Mouse (Mus musculus) forebrain, embryonic 13.5 days (tissue): ENCODE measurements around the gene Rpa2. TPM values are rescaled to one million over a fixed set of nuclear protein-coding genes. Genes with fewer than 3 reads are reported as not detected.

Source experiments
- ATAC-seq: fragments of 200-750 bp; cut with Nextera tagmentation; 2 replicates; pipeline ENCODE4 v1.8.0; 2017
- H3K27ac ChIP-seq: fragments of 300-500 bp; sonication (generic); 2 replicates; pipeline ENCODE4 v1.5.1; 2015; ENCODE audit warnings: inconsistent platforms, mild to moderate bottlenecking, moderate library complexity
- H3K27me3 ChIP-seq: fragments of 300-500 bp; sonication (generic); 2 replicates; pipeline ENCODE4 v1.6.1; 2015; ENCODE audit warnings: mild to moderate bottlenecking, inconsistent platforms
- H3K36me3 ChIP-seq: fragments of 300-500 bp; sonication (generic); 2 replicates; pipeline ENCODE4 v1.6.1; 2015; ENCODE audit warnings: mild to moderate bottlenecking, inconsistent platforms; ENCODE audit not compliant: poor library complexity, severe bottlenecking
- H3K4me1 ChIP-seq: fragments of 300-500 bp; sonication (generic); 2 replicates; pipeline ENCODE4 v1.6.1; 2015; ENCODE audit warnings: inconsistent platforms
- H3K4me2 ChIP-seq: fragments of 300-500 bp; sonication (generic); 2 replicates; pipeline ENCODE4 v1.6.1; 2015; ENCODE audit warnings: inconsistent platforms, mild to moderate bottlenecking, moderate library complexity
- H3K4me3 ChIP-seq: fragments of 300-500 bp; sonication (generic); 2 replicates; pipeline ENCODE4 v1.5.1; 2015; ENCODE audit warnings: mild to moderate bottlenecking, inconsistent platforms
- H3K9ac ChIP-seq: fragments of 300-500 bp; sonication (generic); 2 replicates; pipeline ENCODE4 v1.6.1; 2015; ENCODE audit warnings: mild to moderate bottlenecking, inconsistent platforms
- H3K9me3 ChIP-seq: fragments of 300-500 bp; sonication (generic); replicated peaks from 2 replicates; pipeline ENCODE4 v1.6.1; 2016; ENCODE audit warnings: inconsistent platforms
- WGBS: fragments of 180-500 bp; shearing (Covaris S2); methylation state at CpG from one replicate; pipeline ENCODE4 v1.1.7; 2015; 5-methylcytosine and 5-hydroxymethylcytosine counted together
- polyA plus RNA-seq: library from polyadenylated mRNA; unstranded; fragments of >200 nt; fragmentation: Nextera tagmentation; extraction: Ambion mirVana; gene quantifications from 2 replicates; pipeline ENCODE4 v1.2.1, GENCODE M21; 2015

Rpa2 gene
- polyA plus RNA-seq, 1 experiment from 2014 or later, result 114 TPM

DNA sequence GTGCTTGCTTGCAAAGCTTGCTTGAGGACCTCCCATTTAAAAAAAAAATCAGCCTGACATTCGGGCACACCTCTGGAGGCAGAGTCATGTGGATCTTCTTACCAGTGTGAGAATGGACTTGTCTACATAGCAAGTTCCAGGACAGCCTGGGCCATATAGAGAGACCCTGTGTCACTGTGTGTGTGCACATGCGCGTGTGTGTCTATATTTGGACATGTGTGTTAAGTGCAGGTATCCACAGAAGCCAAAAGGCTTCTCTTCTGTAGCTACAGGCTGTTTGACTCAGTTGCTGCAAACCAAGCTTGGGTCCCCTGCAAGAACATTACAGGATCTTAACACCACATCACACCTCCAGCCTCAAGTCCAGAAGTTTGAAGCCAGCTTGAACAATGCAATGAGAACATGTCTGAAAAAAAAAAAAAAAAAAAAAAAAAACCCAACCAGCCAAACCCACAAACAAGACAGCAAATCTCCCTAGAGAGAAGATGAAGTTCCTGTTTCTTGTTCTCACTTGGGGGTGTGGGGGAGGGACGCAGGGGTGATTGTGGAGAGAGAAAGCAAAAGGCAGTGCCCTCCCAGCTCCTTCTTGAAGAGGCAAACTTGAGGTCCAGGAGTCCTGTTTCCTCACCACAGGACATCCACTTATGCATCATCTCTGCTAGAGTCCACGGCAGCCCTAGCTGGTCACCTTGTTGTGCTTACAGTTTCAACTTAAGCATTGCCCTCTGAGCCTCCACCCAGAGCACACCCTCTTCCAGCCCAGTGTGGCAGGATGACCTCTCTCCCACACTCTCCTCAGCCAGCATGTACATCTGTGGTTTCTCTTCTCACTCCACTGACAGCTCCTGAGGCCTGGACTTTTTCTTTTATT lies 39.9 kb downstream of the Rpa2 start:
- H3K9me3 ChIP-seq, result peaks cover 6% of the 10 kb centered on the region
- no peak overlapping the region for H3K4me3 ChIP-seq
- no peaks in the 10 kb centered on the region for H3K27me3 ChIP-seq
- no peak overlapping the region for H3K9ac ChIP-seq
- H3K4me1 ChIP-seq, result no peaks in the 10 kb centered on the region
- no peak overlapping the region for H3K27ac ChIP-seq
- WGBS, result 82% methylated on average over 5 of the region's 5 CpGs
- no peak overlapping the region for H3K4me2 ChIP-seq
- ATAC-seq, result no peak
- no peaks in the 10 kb centered on the region for H3K36me3 ChIP-seq

DNA sequence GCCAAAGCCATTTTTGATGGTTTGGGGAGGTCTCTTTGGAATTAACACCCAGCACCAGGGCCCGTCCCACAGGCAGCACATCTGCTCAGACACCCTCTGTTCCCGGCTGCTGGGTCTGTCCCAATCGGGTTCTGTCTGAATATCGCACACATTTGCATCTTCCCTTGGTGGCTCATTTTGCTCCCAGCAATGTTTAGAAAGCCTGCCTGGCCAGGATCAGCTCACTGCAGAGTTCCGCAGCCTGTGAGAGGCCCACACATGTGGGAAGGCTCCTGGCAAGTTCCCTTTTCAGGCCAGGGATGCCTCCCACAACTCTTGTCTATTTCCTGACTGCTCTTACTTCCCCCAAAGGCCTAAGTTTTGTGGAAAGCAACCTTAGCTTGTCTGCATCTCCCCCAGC lies 41.5 kb downstream of the Rpa2 start:
- 95% methylated on average over 5 of the region's 5 CpGs for WGBS
- no peak overlapping the region for H3K27ac ChIP-seq
- ATAC-seq, result no peak
- H3K9me3 ChIP-seq, result peaks cover 6% of the 10 kb centered on the region
- no peak overlapping the region for H3K4me2 ChIP-seq
- H3K4me3 ChIP-seq, result no peak overlapping the region
- H3K36me3 ChIP-seq, result no peaks in the 10 kb centered on the region
- H3K27me3 ChIP-seq, result no peaks in the 10 kb centered on the region
- H3K9ac ChIP-seq, result no peak overlapping the region
- no peaks in the 10 kb centered on the region for H3K4me1 ChIP-seq

DNA sequence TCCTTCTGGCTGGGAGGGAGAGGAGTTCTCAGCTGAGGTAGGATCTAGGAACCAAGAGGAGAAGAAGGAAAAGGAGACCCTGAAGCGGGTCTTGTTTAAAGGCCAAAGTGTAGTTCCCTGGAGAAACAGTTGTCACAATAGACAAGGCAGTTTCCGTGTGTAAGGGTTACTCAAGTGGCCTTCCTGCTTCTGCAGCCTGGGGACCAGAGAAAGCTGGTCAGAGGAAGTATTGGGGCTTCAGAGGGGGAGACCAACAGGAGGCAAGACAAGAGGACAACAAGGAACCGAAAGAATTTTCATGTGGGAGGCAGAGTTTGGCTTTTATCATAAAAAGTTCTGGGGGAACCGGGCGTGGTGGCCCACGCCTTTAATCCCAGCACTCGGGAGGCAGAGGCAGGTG lies 48.3 kb downstream of the Rpa2 start:
- no peak overlapping the region for H3K27ac ChIP-seq
- H3K4me2 ChIP-seq, result no peak overlapping the region
- H3K4me3 ChIP-seq, result no peak overlapping the region
- H3K27me3 ChIP-seq, result no peaks in the 10 kb centered on the region
- H3K36me3 ChIP-seq, result no peaks in the 10 kb centered on the region
- no peaks in the 10 kb centered on the region for H3K4me1 ChIP-seq
- peaks cover 13% of the 10 kb centered on the region for H3K9me3 ChIP-seq
- no peak overlapping the region for H3K9ac ChIP-seq
- 84% methylated on average over 7 of the region's 7 CpGs for whole genome bisulfite sequencing
- no peak for ATAC-seq

DNA sequence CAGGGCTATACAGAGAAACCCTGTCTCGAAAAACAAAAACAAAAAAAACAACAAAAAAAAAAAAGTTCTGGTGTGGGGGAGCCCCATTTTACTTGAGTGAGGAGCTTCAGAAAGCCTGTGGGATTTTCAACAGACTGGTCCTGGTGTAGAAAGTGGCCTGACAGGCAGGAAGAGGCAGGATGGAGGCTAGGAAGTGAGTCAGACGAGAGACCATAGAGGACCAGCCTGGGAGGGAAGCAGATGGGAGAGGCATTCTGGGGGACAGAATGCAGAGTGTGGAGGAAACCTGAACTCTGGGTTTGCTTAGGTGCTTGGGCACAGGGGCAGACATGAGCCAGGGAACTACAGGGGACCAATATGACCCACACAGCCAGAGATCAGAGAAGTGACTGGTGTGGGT lies 48.7 kb downstream of the Rpa2 start:
- WGBS, result 85% methylated on average over 2 of the region's 2 CpGs
- Histone ChIP-seq H3K4me2 (no peak overlapping the region), H3K9me3 (peaks cover 13% of the 10 kb centered on the region), H3K27ac (no peak overlapping the region), H3K9ac (no peak overlapping the region), H3K4me3 (no peak overlapping the region), H3K27me3 (no peaks in the 10 kb centered on the region), H3K4me1 (no peaks in the 10 kb centered on the region), H3K36me3 (no peaks in the 10 kb centered on the region)
- no peak for ATAC-seq

DNA sequence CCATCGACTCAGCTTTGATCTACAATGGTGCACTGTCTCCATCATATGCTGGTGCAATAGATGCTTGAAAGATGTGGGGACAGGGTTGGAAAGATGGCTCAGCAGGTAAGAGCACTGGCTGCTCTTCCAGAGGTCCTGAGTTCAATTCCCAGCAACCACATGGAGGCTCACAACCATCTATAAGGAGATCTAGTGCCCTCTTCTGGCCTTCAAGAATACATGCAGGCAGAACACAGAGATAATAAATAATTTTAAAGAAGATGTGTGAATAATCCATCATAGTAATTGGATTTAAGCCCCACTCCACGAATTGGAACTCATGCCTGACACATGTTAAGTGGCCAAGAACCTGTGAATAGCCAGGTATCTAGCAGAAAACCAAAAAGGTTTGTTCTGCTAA lies 50.3 kb downstream of the Rpa2 start:
- Histone ChIP-seq H3K4me2 (no peak overlapping the region), H3K9me3 (peaks cover 13% of the 10 kb centered on the region), H3K27me3 (no peaks in the 10 kb centered on the region), H3K9ac (no peak overlapping the region), H3K4me1 (no peaks in the 10 kb centered on the region), H3K27ac (no peak overlapping the region), H3K4me3 (no peak overlapping the region), H3K36me3 (no peaks in the 10 kb centered on the region)
- 55% methylated on average over 2 of the region's 2 CpGs for WGBS
- ATAC-seq, result no peak

DNA sequence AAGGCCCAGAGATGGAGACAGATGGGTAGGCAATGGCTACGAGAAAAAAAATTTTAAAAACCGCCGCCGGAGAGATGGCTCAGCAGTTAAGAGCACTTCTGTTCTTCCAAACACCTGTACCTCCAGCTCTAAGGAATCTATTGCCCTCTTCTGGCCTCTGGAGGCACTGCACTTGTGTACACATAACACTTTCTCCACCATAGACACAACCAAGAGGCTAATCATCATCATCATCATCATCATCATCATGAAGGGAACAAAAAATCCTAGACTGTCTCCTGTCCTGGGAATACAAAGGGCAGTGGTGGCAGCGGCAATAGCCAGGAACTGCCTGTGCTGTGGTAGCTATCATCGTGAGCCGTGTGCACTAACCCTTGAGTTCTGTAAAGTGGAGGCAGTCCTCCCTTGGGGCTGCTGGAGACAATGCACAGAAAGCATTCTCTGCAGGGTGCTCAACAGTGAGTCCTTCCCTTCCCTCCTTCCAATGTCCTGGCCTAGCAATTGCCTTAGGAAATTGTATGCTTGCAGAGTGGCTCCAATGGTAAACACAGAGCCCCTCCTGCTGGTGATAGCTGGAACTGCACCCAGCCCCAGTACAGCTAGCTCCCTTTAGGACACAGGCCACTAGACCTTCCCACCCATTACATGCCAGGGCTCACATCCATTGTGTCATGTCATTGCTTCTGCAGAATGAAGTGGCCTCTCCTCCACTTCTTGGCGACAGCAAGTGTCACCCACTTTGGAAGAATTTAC lies 55.7 kb downstream of the Rpa2 start:
- H3K27me3 ChIP-seq, result no peaks in the 10 kb centered on the region
- peaks cover 13% of the 10 kb centered on the region for H3K9me3 ChIP-seq
- WGBS, result 68% methylated on average over 8 of the region's 8 CpGs
- no peak overlapping the region for H3K9ac ChIP-seq
- H3K27ac ChIP-seq, result no peak overlapping the region
- H3K4me2 ChIP-seq, result no peak overlapping the region
- peaks cover 49% of the 10 kb centered on the region for H3K36me3 ChIP-seq
- no peak overlapping the region for H3K4me3 ChIP-seq
- no peaks in the 10 kb centered on the region for H3K4me1 ChIP-seq
- ATAC-seq, result no peak

Other genes with a start within 250 kb of the Rpa2 start
- gene Atpif1, start 234.7 kb upstream of the Rpa2 start, polyA plus RNA-seq, result 1,115 and 1,299 TPM in 2 replicates
- 162 and 175 TPM in 2 replicates for gene Dnajc8, start 232.8 kb upstream of the Rpa2 start, polyA plus RNA-seq
- 0.13 and 0.35 TPM in 2 replicates for gene Ptafr, start 204.3 kb upstream of the Rpa2 start, polyA plus RNA-seq
- gene Eya3, start 129.3 kb upstream of the Rpa2 start, polyA plus RNA-seq, result 24.1 and 25.3 TPM in 2 replicates
- 3.2 and 3.3 TPM in 2 replicates for gene Xkr8, start 35.8 kb upstream of the Rpa2 start, polyA plus RNA-seq
- gene Smpdl3b, start 11.1 kb upstream of the Rpa2 start, polyA plus RNA-seq, result 1.7 and 2.7 TPM in 2 replicates
- gene Themis2, start 28.1 kb downstream of the Rpa2 start, polyA plus RNA-seq, result 0.20 and 0.26 TPM in 2 replicates
- 62.5 and 70.5 TPM in 2 replicates for gene Ppp1r8, start 74.8 kb downstream of the Rpa2 start, polyA plus RNA-seq
- 116 and 119 TPM in 2 replicates for gene Stx12, start 116.2 kb downstream of the Rpa2 start, polyA plus RNA-seq
- gene Fam76a, start 154.2 kb downstream of the Rpa2 start, polyA plus RNA-seq, result 35.2 and 43.5 TPM in 2 replicates
- gene Fgr, start 205.8 kb downstream of the Rpa2 start, polyA plus RNA-seq, result not detected in 2 replicates
- gene Ahdc1, start 242.9 kb downstream of the Rpa2 start, polyA plus RNA-seq, result 7.3 and 8.1 TPM in 2 replicates